Mouse (Mus musculus): ENCODE measurements at regions not wholly inside any gene's neighbourhood (a gene's known extent, or its start where the extent isn't known, plus 50 kb on each side); places are given as distances from the start of the nearest gene placed in this dataset.
A peak's percentile ranks its signal among the peaks of the same experiment; 100 is the strongest.

DNA sequence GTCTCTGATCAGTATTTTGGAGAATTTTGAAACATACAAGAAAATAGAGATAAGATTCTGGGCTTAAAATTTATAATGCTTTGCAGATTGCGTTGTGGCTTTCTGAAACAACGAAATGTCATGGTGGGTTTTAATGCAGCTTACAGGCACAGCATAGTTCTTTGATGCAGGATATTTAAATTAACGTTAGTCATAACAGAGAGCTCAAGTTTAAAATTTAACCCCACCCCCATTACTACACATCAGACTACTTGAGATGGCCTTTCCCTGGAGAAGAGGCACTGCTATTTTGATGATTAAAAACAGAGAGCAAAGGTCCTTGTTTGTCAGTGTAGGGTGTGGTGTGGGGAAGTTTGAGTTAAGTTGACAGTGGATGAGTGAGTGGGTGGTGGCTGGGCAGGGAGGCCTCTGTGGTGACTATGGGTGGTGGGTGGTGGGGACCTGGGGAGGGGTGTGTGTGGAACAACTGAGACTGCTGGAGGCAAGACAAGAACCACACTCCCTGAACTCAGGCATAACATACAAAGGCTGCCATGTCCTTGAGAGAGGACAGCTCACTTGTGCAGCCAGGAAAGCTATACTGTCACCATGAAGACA lies 283.9 kb downstream of the Cetn3 start:
- Histone ChIP-seq H3K9ac (ENCODE audit: control insufficient read depth, low read depth, low read length, poor library complexity, severe bottlenecking) (no peak overlapping the region), H3K27me3 (ENCODE audit: control insufficient read depth in 1 of 2, insufficient read depth in 2 of 2, low read length in 2 of 2) (no peaks in the 10 kb centered on the region), H3K27ac (ENCODE audit: control insufficient read depth, low read depth, low read length) (no peak overlapping the region), H3K4me3 (ENCODE audit: control insufficient read depth in 1 of 2, insufficient read depth in 1 of 2, low read depth in 2 of 2, low read length in 2 of 2) (no peak overlapping the region), H3K79me2 (ENCODE audit: control insufficient read depth, insufficient read depth, low read length, poor library complexity) (no peaks in the 10 kb centered on the region), H3K9me3 (replicated peaks; ENCODE audit: insufficient read depth, low read length) (no peaks in the 10 kb centered on the region), H3K36me3 (ENCODE audit: control insufficient read depth in 1 of 2, insufficient read depth in 2 of 2, low read length in 2 of 2) (peaks cover 0 to 3% of the 10 kb centered on the region in 2 experiments; a peak in 1 of 4 replicates), H3K4me1 (ENCODE audit: control insufficient read depth in 1 of 2, insufficient read depth in 2 of 2, low read length in 2 of 2) (no peaks in the 10 kb centered on the region)
- TF ChIP-seq NRF1 (IDR thresholded peaks at IDR 0.05; ENCODE audit: insufficient read depth, low read depth, low read length, poor library complexity, severe bottlenecking): no peak
- TF ChIP-seq USF1 (IDR thresholded peaks at IDR 0.05; ENCODE audit: low read depth, low read length): no peak
- TF ChIP-seq TCF12 (IDR thresholded peaks at IDR 0.05; ENCODE audit: low read depth, low read length): no peak
- TF ChIP-seq BHLHE40 (IDR thresholded peaks at IDR 0.05; ENCODE audit: borderline replicate concordance, low read depth, low read length): no peak
- no peak for TF ChIP-seq MXI1 (IDR thresholded peaks at IDR 0.05; ENCODE audit: low read depth, low read length)
- DNase-seq (ENCODE audit: low read depth, low spot score): peak; percentile 6

DNA sequence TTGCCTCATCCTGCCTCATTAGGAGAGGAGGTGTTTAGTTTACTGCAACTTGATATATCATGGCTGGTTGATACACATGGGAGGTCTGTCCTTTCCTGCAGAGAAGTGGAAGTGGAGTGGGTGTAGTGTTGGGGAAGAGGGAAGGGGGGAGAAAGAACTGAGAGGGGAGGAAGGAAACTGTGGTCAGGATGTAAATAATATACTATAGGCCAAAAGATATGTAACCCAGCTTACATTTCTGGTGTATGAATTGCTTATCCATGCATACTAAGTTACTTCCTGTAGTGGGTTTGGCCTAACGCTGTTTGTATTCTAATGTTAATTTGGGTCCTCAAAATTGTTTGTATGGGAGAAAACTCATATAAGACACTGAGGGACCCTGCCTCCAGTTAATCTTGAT lies 289.6 kb downstream of the Cetn3 start:
- TF ChIP-seq TCF12 (IDR thresholded peaks at IDR 0.05; ENCODE audit: low read depth, low read length) (no peak), NELFE (IDR thresholded peaks at IDR 0.05; ENCODE audit: low read depth, low read length) (no peak), EP300 (IDR thresholded peaks at IDR 0.05; ENCODE audit: low read depth in 1 of 2, low read length in 2 of 2) (peak in 1 of 2 experiments; percentile 34; a peak in 1 of 4 replicates), KAT2A (conservative IDR thresholded peaks at IDR 0.05; ENCODE audit: low read depth, low read length) (no peak), RAD21 (IDR thresholded peaks at IDR 0.05; ENCODE audit: low read depth, low read length) (no peak), RCOR1 (IDR thresholded peaks at IDR 0.05; ENCODE audit: low read depth, low read length) (no peak)

DNA sequence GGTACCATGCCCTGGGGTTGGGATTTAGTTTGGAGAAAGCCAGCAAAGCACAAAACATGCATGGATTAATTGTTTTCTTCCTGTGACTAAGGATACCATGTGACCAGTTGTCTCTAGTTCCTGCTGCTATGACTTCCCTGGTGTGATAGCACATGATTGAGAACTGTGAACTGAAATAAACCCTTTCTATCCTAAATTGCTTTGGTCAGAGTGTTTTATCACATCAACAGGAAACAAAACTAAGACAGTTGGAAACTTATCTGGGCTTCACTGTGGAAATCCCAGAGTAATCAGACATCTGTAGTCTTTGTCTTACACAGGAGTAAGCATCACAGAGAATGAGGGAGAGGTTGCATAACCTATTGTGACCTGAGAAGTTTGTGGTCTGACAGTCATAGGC lies 290.5 kb downstream of the Cetn3 start:
- H3K36me3 ChIP-seq (ENCODE audit: control insufficient read depth in 1 of 2, insufficient read depth in 2 of 2, low read length in 2 of 2): peaks cover 0 to 2% of the 10 kb centered on the region in 2 experiments; a peak in 1 of 4 replicates
- H3K4me3 ChIP-seq (ENCODE audit: control insufficient read depth in 1 of 2, insufficient read depth in 1 of 2, low read depth in 2 of 2, low read length in 2 of 2): no peak overlapping the region
- H3K79me2 ChIP-seq (ENCODE audit: control insufficient read depth, insufficient read depth, low read length, poor library complexity): no peaks in the 10 kb centered on the region
- peak overlapping the region; percentile 33; the same call in 1 of the 2 replicates for H3K27ac ChIP-seq (ENCODE audit: control insufficient read depth, low read depth, low read length)
- no peaks in the 10 kb centered on the region for H3K27me3 ChIP-seq (ENCODE audit: control insufficient read depth in 1 of 2, insufficient read depth in 2 of 2, low read length in 2 of 2)
- DNase-seq (ENCODE audit: low read depth, low spot score): peak; percentile 40
- no peak overlapping the region for H3K9ac ChIP-seq (ENCODE audit: control insufficient read depth, low read depth, low read length, poor library complexity, severe bottlenecking)
- H3K9me3 ChIP-seq (replicated peaks; ENCODE audit: insufficient read depth, low read length): no peaks in the 10 kb centered on the region
- peaks cover 0 to 2% of the 10 kb centered on the region in 2 experiments; a peak in 1 of 4 replicates for H3K4me1 ChIP-seq (ENCODE audit: control insufficient read depth in 1 of 2, insufficient read depth in 2 of 2, low read length in 2 of 2)
- TF ChIP-seq MAZ (IDR thresholded peaks at IDR 0.05; ENCODE audit: low read depth, low read length) (no peak), RCOR1 (IDR thresholded peaks at IDR 0.05; ENCODE audit: low read depth, low read length) (peak; percentile 77), ZC3H11A (IDR thresholded peaks at IDR 0.05; ENCODE audit: low read depth, low read length) (no peak), SIN3A (IDR thresholded peaks at IDR 0.05; ENCODE audit: low read length) (no peak), POLR2AphosphoS5 (IDR thresholded peaks at IDR 0.05; ENCODE audit: borderline replicate concordance, low read depth, low read length) (no peak), ZMIZ1 (IDR thresholded peaks at IDR 0.05; ENCODE audit: low read depth, low read length) (no peak), ELF1 (IDR thresholded peaks at IDR 0.05; ENCODE audit: low read depth, low read length) (no peak), BHLHE40 (IDR thresholded peaks at IDR 0.05; ENCODE audit: borderline replicate concordance, low read depth, low read length) (no peak), TBP (IDR thresholded peaks at IDR 0.05; ENCODE audit: low read depth, low read length) (no peak), MAX (IDR thresholded peaks at IDR 0.05; ENCODE audit: low read length) (peak; percentile 64), USF1 (IDR thresholded peaks at IDR 0.05; ENCODE audit: low read depth, low read length) (peak; percentile 75; the same call in 1 of the 2 replicates), GATA1 (IDR thresholded peaks at IDR 0.05; ENCODE audit: low read depth, low read length) (peak; percentile 50), ETS1 (IDR thresholded peaks at IDR 0.05; ENCODE audit: low read depth, low read length) (peak; percentile 54; the same call in 1 of the 2 replicates), HCFC1 (IDR thresholded peaks at IDR 0.05; ENCODE audit: low read depth, low read length) (no peak), MYC (IDR thresholded peaks at IDR 0.05; ENCODE audit: low read depth, low read length) (no peak), TAL1 (IDR thresholded peaks at IDR 0.05; ENCODE audit: low read length) (no peak), E2F4 (IDR thresholded peaks at IDR 0.05; ENCODE audit: borderline replicate concordance, low read depth, low read length) (no peak), CHD2 (IDR thresholded peaks at IDR 0.05; ENCODE audit: low read length) (no peak)

More for the DNA sequence above, 289.6 kb downstream of the Cetn3 start:
- no peaks in the 10 kb centered on the region for H3K9me3 ChIP-seq (replicated peaks; ENCODE audit: insufficient read depth, low read length)
- no peak overlapping the region for H3K4me3 ChIP-seq (ENCODE audit: control insufficient read depth in 1 of 2, insufficient read depth in 1 of 2, low read depth in 2 of 2, low read length in 2 of 2)
- H3K79me2 ChIP-seq (ENCODE audit: control insufficient read depth, insufficient read depth, low read length, poor library complexity): no peaks in the 10 kb centered on the region
- H3K27me3 ChIP-seq (ENCODE audit: control insufficient read depth in 1 of 2, insufficient read depth in 2 of 2, low read length in 2 of 2): no peaks in the 10 kb centered on the region
- H3K27ac ChIP-seq (ENCODE audit: control insufficient read depth, low read depth, low read length): no peak overlapping the region; the same call in 1 of the 2 replicates
- H3K36me3 ChIP-seq (ENCODE audit: control insufficient read depth in 1 of 2, insufficient read depth in 2 of 2, low read length in 2 of 2): peaks cover 0 to 2% of the 10 kb centered on the region in 2 experiments; a peak in 1 of 4 replicates
- H3K4me1 ChIP-seq (ENCODE audit: control insufficient read depth in 1 of 2, insufficient read depth in 2 of 2, low read length in 2 of 2): peaks cover 0 to 2% of the 10 kb centered on the region in 2 experiments; a peak in 1 of 4 replicates
- DNase-seq (ENCODE audit: low read depth, low spot score): peak; percentile 29
- H3K9ac ChIP-seq (ENCODE audit: control insufficient read depth, low read depth, low read length, poor library complexity, severe bottlenecking): no peak overlapping the region

All from MEL (cell line).